Mouse (Mus musculus) spleen, adult 2 months (tissue): ENCODE data around the gene Bbs2.

Source experiments
- CTCF ChIP-seq: fragments of 200-500 bp; IDR thresholded peaks from 2 replicates; pipeline ENCODE4 v1.5.1; 2011; ENCODE audit warnings: mild to moderate bottlenecking, inconsistent platforms; ENCODE audit not compliant: insufficient read depth, insufficient read length, insufficient replicate concordance; ENCODE audit errors: extremely low read depth
- POLR2A ChIP-seq: fragments of 200-500 bp; IDR thresholded peaks from 2 replicates; pipeline ENCODE4 v1.6.1; 2011; ENCODE audit warnings: low read depth, low read length, inconsistent platforms

DNA sequence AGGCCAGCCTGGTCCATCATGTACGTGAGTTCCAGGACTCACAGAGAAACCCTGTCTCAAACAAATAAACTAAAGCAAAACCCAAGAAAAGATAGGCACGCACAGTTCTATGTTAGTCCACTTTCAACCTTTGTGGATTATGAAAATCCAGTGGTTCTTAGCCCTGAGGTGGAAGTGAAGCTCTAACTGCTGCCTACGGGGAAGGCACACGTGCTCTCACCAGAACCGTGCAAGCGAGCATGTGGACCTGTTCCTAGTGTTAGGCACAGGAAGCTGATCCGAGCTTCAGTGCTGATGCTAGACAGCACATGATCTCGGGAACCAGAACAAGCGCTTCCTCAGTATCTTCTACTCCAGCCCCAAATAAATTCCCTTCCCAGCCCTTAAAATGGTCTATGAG lies 5.9 kb downstream of the Bbs2 start:
- TF ChIP-seq POLR2A (no peak), CTCF (no peak)
